Mouse (Mus musculus): ENCODE data around the gene Lmo7. TPM values are rescaled to one million over a fixed set of nuclear protein-coding genes. Genes with fewer than 3 reads are reported as not detected.

Lmo7 gene
- polyA plus RNA-seq, 1 experiment from 2014 or later: 36.2 TPM

DNA sequence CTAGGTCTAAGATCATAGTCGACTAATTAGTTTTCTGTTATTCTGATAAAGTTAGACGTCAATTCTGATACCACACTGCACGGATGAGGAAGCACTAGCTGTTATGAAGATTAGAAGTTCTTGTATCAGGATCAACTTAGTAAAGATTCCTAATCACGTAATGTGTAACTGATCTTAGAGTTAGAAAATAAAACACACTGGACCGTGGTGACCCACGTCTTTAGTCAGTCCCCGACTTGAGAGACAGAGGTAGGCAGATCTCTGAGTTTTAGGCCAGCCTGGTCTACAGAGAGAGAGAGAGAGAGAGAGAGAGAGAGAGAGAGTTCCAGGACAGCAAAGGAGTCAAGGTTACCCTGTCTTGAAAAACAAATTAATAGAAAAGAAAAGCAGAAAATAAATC lies 18.7 kb downstream of the Lmo7 start:
- ATAC-seq (ENCODE audit: borderline replicate concordance, extremely low read depth, low FRiP score, low TSS enrichment): no peak
- no peak overlapping the region for H3K4me3 ChIP-seq
- H3K27ac ChIP-seq: no peak overlapping the region
- H3K4me2 ChIP-seq: no peak overlapping the region
- no peaks in the 10 kb centered on the region for H3K9me3 ChIP-seq
- 72% methylated on average over 7 of the region's 7 CpGs for WGBS
- H3K36me3 ChIP-seq: no peaks in the 10 kb centered on the region
- H3K4me1 ChIP-seq: no peaks in the 10 kb centered on the region
- H3K9ac ChIP-seq: no peak overlapping the region
- no peaks in the 10 kb centered on the region for H3K27me3 ChIP-seq

DNA sequence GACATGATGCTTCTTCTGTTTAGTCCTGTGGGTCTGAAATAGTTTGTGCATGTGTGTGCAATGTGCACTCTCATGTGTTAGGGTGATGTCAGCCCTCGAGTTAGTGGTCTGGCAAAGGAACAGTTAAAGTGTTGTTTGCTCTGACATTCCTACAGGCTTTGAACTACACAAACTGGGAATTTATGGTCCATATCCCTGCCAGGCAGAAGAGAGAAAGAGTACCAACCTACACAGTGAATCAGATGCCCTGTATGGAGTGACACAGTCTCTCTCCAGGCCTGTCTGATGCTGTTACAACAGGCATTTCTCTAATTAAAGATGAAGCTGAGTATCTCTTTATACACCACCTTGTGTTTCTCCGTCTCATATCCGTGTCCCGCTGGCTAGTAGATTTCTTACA lies 21.2 kb downstream of the Lmo7 start:
- no peak overlapping the region for H3K9ac ChIP-seq
- no peak overlapping the region for H3K4me2 ChIP-seq
- ATAC-seq (ENCODE audit: borderline replicate concordance, extremely low read depth, low FRiP score, low TSS enrichment): no peak
- no peaks in the 10 kb centered on the region for H3K9me3 ChIP-seq
- no peaks in the 10 kb centered on the region for H3K27me3 ChIP-seq
- H3K4me1 ChIP-seq: no peaks in the 10 kb centered on the region
- no peaks in the 10 kb centered on the region for H3K36me3 ChIP-seq
- WGBS: 80% methylated on average over 4 of the region's 4 CpGs
- no peak overlapping the region for H3K4me3 ChIP-seq
- H3K27ac ChIP-seq: no peak overlapping the region

DNA sequence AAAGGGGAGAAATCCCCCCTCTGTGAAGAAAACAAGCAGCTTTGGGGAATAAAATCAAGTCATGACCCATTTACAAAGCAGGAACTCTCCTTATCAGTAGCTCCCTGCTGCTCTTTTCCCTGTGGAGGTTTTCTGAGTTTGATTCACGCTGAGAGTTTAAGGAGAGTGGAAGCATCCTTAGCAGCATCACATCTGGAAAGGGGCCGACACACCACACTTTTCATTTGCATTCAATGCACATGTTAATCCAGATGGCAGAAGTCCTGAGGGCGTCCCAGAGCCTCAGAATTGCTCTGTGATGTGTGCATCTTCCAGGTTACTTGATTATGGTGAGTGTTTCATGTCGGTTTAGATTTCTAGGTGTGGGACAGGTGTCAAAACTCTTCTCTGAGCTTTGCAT lies 25.7 kb downstream of the Lmo7 start:
- no peak overlapping the region for H3K4me2 ChIP-seq
- no peak overlapping the region for H3K4me3 ChIP-seq
- no peaks in the 10 kb centered on the region for H3K4me1 ChIP-seq
- WGBS: 40% methylated on average over 4 of the region's 4 CpGs
- no peaks in the 10 kb centered on the region for H3K9me3 ChIP-seq
- no peak for ATAC-seq (ENCODE audit: borderline replicate concordance, extremely low read depth, low FRiP score, low TSS enrichment)
- H3K36me3 ChIP-seq: no peaks in the 10 kb centered on the region
- H3K27ac ChIP-seq: no peak overlapping the region
- no peaks in the 10 kb centered on the region for H3K27me3 ChIP-seq
- no peak overlapping the region for H3K9ac ChIP-seq

DNA sequence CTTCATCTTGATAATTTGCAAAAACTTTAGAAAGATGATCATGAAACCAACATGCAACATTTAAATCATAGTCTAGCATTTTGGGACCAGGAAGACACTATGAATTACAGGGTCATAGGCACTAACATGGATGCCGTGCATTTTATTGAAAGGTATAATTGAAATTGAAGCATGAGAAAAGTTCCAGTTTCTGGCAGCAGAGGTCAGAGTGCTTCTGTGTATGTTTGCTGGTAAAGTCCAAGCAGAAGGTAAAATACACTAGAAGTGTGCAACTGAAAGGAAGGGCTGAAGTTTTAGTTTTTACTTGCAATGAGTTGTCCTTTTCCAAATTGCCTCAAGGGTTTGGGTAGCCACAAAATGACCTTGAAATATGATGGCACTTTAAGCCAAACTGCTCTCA lies 32.5 kb downstream of the Lmo7 start:
- ATAC-seq (ENCODE audit: borderline replicate concordance, extremely low read depth, low FRiP score, low TSS enrichment): no peak
- Histone ChIP-seq H3K27me3 (no peaks in the 10 kb centered on the region), H3K4me3 (no peak overlapping the region), H3K4me2 (no peak overlapping the region), H3K27ac (no peak overlapping the region), H3K36me3 (no peaks in the 10 kb centered on the region), H3K9me3 (no peaks in the 10 kb centered on the region), H3K4me1 (no peaks in the 10 kb centered on the region), H3K9ac (no peak overlapping the region)
- 43% methylated on average over 1 of the region's 1 CpGs for WGBS

DNA sequence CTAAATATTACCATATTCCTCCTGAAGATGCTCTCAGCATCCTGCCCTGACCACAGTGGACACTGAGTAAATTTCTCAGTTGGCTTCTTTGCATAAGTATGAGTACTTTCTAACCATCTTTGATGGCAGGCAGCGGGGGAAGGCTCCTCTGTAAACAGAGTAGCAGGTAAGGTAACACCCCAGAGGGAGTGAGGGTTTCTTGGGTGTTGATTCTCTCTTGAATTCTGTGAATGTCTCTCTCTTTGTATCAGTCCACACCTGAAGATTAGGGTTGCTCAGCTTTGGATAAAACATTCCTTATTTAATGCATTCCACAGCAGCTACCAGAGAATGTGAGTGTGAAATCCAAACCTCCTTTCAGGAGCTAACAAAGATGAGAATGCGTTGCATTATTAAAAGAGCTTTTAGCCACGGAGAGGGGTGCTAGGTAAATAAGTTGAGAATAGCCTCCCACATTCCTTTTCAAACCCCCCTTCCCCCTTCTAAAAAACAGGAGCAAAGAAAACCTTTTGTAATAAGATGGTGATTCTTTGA lies 34.1 kb downstream of the Lmo7 start:
- H3K9ac ChIP-seq: no peak overlapping the region
- no peaks in the 10 kb centered on the region for H3K27me3 ChIP-seq
- H3K4me2 ChIP-seq: no peak overlapping the region
- no peaks in the 10 kb centered on the region for H3K9me3 ChIP-seq
- no peak for ATAC-seq (ENCODE audit: borderline replicate concordance, extremely low read depth, low FRiP score, low TSS enrichment)
- H3K4me3 ChIP-seq: no peak overlapping the region
- no peaks in the 10 kb centered on the region for H3K4me1 ChIP-seq
- H3K36me3 ChIP-seq: no peaks in the 10 kb centered on the region
- 23% methylated on average over 3 of the region's 3 CpGs for WGBS
- no peak overlapping the region for H3K27ac ChIP-seq

DNA sequence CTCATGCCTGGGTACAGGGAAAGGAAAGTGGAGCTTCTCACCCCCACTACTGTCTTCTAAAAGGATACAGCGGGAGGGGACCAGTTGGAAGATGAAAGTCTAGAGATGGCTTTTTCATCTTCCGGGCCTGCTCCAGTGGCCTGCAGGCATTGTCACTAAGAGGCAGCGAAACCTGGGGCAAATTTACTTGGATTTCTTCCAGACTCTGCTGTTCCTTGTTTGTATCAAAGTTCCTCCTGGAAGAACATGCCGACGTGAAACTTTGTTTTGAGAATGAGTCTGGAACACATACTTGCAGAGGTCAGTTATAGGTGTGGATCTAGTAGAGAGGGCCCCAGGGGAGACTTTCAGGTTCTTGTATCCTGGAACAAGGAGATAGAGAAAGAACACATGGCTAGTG lies 41.6 kb downstream of the Lmo7 start:
- Histone ChIP-seq H3K4me1 (no peaks in the 10 kb centered on the region), H3K27me3 (no peaks in the 10 kb centered on the region), H3K36me3 (no peaks in the 10 kb centered on the region), H3K4me2 (no peak overlapping the region), H3K9ac (no peak overlapping the region), H3K9me3 (no peaks in the 10 kb centered on the region), H3K4me3 (no peak overlapping the region), H3K27ac (no peak overlapping the region)
- no peak for ATAC-seq (ENCODE audit: borderline replicate concordance, extremely low read depth, low FRiP score, low TSS enrichment)
- WGBS: 72% methylated on average over 5 of the region's 5 CpGs

DNA sequence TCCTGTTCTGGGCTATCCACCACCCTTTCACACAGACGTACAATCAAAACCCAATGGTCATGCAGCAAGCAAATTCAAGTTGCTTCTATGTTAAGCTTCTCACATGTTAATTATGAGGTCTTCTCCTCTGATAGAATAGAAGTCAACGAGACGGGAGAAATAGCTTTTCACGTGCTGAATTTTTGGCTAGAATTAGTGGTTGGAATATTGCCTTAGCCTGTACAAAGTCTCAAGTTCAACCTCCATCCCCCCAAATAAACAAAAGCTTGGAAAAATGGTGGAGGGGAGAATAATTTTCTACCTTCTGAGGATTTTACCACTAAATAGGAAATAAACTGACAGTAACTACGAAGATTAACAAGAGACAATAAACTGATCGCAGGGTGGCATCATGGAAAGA lies 42.0 kb downstream of the Lmo7 start:
- no peak for ATAC-seq (ENCODE audit: borderline replicate concordance, extremely low read depth, low FRiP score, low TSS enrichment)
- no peaks in the 10 kb centered on the region for H3K27me3 ChIP-seq
- no peaks in the 10 kb centered on the region for H3K36me3 ChIP-seq
- WGBS: 90% methylated on average over 6 of the region's 6 CpGs
- H3K4me2 ChIP-seq: no peak overlapping the region
- H3K4me3 ChIP-seq: no peak overlapping the region
- no peaks in the 10 kb centered on the region for H3K4me1 ChIP-seq
- no peak overlapping the region for H3K27ac ChIP-seq
- no peaks in the 10 kb centered on the region for H3K9me3 ChIP-seq
- no peak overlapping the region for H3K9ac ChIP-seq

DNA sequence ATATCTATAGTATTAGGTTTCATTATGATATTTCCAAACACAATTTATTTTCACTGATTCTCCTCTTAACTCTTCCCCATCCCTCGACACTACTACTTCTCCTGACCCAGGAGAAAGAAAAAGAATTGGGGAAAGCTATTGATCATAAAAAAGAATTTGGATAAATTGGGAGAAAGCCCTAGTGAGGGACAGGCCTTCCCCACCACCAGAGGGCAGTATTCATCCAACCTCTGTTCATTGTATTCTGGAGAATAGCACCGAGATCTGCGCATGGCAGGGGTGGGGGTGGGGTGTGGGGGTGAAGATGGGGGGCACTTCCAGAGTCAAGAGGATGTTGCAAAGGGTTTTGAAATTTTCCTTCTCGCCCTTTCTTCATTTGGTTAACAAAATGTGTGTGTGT lies 44.9 kb downstream of the Lmo7 start:
- H3K27ac ChIP-seq: no peak overlapping the region
- no peak for ATAC-seq (ENCODE audit: borderline replicate concordance, extremely low read depth, low FRiP score, low TSS enrichment)
- no peaks in the 10 kb centered on the region for H3K4me1 ChIP-seq
- H3K27me3 ChIP-seq: no peaks in the 10 kb centered on the region
- no peak overlapping the region for H3K9ac ChIP-seq
- 40% methylated on average over 4 of the region's 4 CpGs for WGBS
- no peaks in the 10 kb centered on the region for H3K9me3 ChIP-seq
- no peaks in the 10 kb centered on the region for H3K36me3 ChIP-seq
- H3K4me3 ChIP-seq: no peak overlapping the region
- no peak overlapping the region for H3K4me2 ChIP-seq

DNA sequence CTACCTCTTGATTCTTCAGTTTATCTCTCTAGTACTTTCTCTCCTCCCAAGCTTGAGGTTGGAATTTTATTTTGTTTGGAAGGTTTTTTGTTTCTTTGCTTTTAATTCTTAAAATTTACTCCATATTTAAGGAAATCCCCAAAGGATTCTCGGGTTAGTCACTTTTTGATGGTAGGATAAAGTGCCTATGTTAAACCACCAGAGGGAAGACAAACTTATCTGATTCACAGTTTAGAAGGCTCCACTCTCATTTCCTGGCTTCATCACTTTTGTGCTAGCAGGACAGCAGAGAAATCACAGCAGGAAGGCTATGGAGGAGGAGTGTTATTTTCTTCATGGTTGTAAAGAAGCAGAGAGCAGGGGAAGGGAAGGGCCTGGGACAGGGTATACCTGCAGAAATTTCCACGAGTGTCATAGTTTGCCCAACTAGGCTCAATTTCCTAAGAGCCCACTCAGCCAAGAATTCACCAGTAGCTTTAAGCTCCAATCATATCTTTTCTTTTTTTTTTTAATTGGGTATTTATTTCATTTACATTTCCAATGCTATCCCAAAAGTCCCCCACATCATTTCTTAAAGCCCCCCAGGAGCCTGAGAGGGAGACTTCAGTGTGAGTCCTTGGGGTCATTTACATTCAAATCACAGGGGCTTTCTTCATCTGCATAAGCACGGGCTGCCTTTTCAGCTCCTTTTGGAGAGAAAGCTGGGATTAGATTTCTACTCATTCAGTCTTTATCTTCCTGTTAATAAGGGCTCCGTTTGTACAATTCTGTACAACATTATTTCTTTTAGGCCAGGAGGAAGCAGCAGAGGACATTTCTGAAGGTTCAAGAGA lies 46.8 kb downstream of the Lmo7 start:
- H3K27ac ChIP-seq: no peak overlapping the region
- no peaks in the 10 kb centered on the region for H3K4me1 ChIP-seq
- H3K4me2 ChIP-seq: no peak overlapping the region
- no peak for ATAC-seq (ENCODE audit: borderline replicate concordance, extremely low read depth, low FRiP score, low TSS enrichment)
- 36% methylated on average over 4 of the region's 4 CpGs for WGBS
- no peak overlapping the region for H3K9ac ChIP-seq
- H3K27me3 ChIP-seq: no peaks in the 10 kb centered on the region
- no peaks in the 10 kb centered on the region for H3K36me3 ChIP-seq
- no peaks in the 10 kb centered on the region for H3K9me3 ChIP-seq
- H3K4me3 ChIP-seq: no peak overlapping the region

DNA sequence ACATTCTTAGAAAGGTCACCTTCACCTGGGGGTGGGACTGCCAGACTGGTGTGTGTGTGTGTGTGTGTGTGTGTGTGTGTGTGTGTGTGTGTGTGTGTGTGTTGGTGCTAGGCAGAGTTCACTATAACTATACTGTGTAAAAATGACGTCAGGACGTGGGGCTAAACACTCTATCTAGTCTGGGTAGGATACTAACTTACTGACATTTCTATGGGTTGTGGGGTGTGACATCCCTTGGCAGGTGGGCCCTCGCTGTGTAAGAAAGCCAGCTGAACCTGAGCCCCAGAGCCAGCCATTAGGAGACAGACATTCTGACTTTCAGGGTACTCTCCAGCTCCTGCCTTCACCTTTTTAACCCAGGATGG lies 47.4 kb downstream of the Lmo7 start:
- no peak overlapping the region for H3K4me2 ChIP-seq
- H3K27me3 ChIP-seq: no peaks in the 10 kb centered on the region
- WGBS: 66% methylated on average over 3 of the region's 3 CpGs
- no peaks in the 10 kb centered on the region for H3K36me3 ChIP-seq
- no peak overlapping the region for H3K9ac ChIP-seq
- H3K4me3 ChIP-seq: no peak overlapping the region
- no peaks in the 10 kb centered on the region for H3K4me1 ChIP-seq
- no peak for ATAC-seq (ENCODE audit: borderline replicate concordance, extremely low read depth, low FRiP score, low TSS enrichment)
- no peaks in the 10 kb centered on the region for H3K9me3 ChIP-seq
- no peak overlapping the region for H3K27ac ChIP-seq

DNA sequence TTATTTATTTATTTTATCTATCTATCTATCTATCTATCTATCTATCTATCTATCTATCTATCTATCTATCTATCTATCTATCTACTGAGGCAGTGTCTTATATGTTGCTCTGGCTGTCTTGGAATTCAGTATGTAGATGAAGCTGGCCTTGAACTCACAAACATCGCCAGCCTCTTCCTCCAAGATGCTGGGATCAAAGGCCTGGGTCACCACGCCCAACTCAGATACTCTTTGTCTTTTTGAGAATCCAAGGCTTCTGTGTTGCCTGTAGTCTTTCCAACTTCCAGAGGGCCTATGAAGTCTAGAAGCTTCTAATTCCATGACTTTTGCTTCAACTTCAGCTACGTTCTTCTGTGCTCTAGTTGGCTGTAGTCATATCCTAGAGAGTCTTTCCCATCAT lies 48.7 kb downstream of the Lmo7 start:
- no peaks in the 10 kb centered on the region for H3K4me1 ChIP-seq
- no peaks in the 10 kb centered on the region for H3K9me3 ChIP-seq

DNA sequence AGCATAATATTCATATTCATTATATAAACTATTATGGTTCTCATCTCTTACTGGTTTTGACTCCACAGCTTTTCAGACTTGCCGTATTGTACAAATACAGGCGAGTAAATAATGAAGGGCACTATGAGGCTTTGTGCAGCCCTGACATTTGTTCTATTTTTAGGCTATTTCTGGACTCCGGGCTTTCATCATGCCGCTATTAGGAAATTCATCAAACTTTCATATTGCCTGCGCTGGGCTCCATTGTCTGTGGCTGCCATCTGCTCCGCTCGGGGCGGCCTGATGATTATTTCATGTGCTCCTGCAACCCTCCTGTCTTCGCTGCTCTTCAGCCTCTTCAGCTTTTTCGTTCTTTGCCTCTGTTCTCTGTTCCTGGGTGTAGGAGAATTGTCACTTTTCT lies 50.3 kb downstream of the Lmo7 start:
- Histone ChIP-seq H3K27ac (no peak overlapping the region), H3K9me3 (no peaks in the 10 kb centered on the region), H3K9ac (no peak overlapping the region), H3K4me2 (no peak overlapping the region), H3K27me3 (no peaks in the 10 kb centered on the region), H3K36me3 (no peaks in the 10 kb centered on the region), H3K4me1 (no peaks in the 10 kb centered on the region), H3K4me3 (no peak overlapping the region)
- WGBS: 82% methylated on average over 10 of the region's 10 CpGs
- no peak for ATAC-seq (ENCODE audit: borderline replicate concordance, extremely low read depth, low FRiP score, low TSS enrichment)

More for the DNA sequence above, 48.7 kb downstream of the Lmo7 start:
- no peaks in the 10 kb centered on the region for H3K27me3 ChIP-seq
- ATAC-seq (ENCODE audit: borderline replicate concordance, extremely low read depth, low FRiP score, low TSS enrichment): no peak
- H3K9ac ChIP-seq: no peak overlapping the region
- H3K4me2 ChIP-seq: no peak overlapping the region
- WGBS: 91% methylated on average over 3 of the region's 3 CpGs
- no peak overlapping the region for H3K4me3 ChIP-seq
- no peaks in the 10 kb centered on the region for H3K36me3 ChIP-seq
- H3K27ac ChIP-seq: no peak overlapping the region

DNA sequence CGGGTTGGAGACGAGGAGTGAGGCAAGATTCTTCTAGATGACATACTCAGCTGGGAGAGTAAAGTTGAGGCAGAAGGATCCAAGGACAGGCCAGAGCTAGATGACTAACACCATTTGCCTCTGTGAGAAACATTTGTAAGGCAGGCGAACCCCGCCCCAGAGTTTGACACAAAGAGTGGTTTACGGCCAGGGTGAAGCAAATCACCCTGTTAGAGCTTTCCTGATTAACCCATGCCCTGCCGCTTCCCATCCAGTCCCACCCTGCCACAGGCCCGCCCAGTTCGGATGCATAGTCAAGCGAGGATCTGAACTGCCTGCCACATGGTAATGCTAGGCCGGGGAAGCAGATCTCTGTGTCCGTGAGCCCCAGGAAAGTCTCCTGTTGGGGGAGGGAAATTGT lies 51.5 kb downstream of the Lmo7 start:
- H3K36me3 ChIP-seq: no peaks in the 10 kb centered on the region
- ATAC-seq (ENCODE audit: borderline replicate concordance, extremely low read depth, low FRiP score, low TSS enrichment): no peak
- no peak overlapping the region for H3K4me2 ChIP-seq
- H3K4me1 ChIP-seq: no peaks in the 10 kb centered on the region
- 73% methylated on average over 11 of the region's 11 CpGs for WGBS
- no peak overlapping the region for H3K4me3 ChIP-seq
- H3K9me3 ChIP-seq: no peaks in the 10 kb centered on the region
- H3K9ac ChIP-seq: no peak overlapping the region
- no peaks in the 10 kb centered on the region for H3K27me3 ChIP-seq
- H3K27ac ChIP-seq: no peak overlapping the region
